Mouse (Mus musculus): ENCODE measurements around the gene Elavl1. TPM values are rescaled to one million over a fixed set of nuclear protein-coding genes. Genes with fewer than 3 reads are reported as not detected.

Gene Elavl1
- polyA plus RNA-seq (2017; shearing (Covaris generic)): 18.7 TPM

GRCm38 (mm10) chr8:4324983-4325750, at the start of gene Elavl1, which contains the start of gene Ccl25:
Elavl1 (minus strand) TSS chr8:4325413.
Ccl25 (plus strand) TSS chr8:4325210.

GRCm38 (mm10) chr8:4275275-4276110, 49.7 kb downstream of the Elavl1 start, which contains the start of gene Timm44:
Timm44 (minus strand) TSS chr8:4275913.

GRCm38 (mm10) chr8:4259125-4259804, 65.9 kb downstream of the Elavl1 start, which contains the start of gene Ctxn1:
Ctxn1 (minus strand) TSS chr8:4259274.

GRCm38 (mm10) chr8:4252934-4253841, 72.0 kb downstream of the Elavl1 start, which contains the start of gene Snapc2:
Snapc2 (plus strand) TSS chr8:4253080.

GRCm38 (mm10) chr8:4247951-4248540, 77.2 kb downstream of the Elavl1 start, which contains the start of gene Tgfbr3l:
Tgfbr3l (plus strand) TSS chr8:4248214.

GRCm38 (mm10) chr8:4238434-4239192, 86.6 kb downstream of the Elavl1 start, which contains the start of the genes Map2k7 and Gm49320:
Map2k7 (plus strand) TSS chr8:4238740.
Gm49320 (plus strand) TSS chr8:4238865.

Other genes starting within 250 kb of the Elavl1 start
- gene Cd209f, start 219.6 kb downstream of the Elavl1 start, polyA plus RNA-seq (2017; shearing (Covaris generic)): not detected
- gene Cd209g, start 191.3 kb downstream of the Elavl1 start, polyA plus RNA-seq (2017; shearing (Covaris generic)): not detected
- gene Evi5l, start 158.8 kb downstream of the Elavl1 start, polyA plus RNA-seq (2017; shearing (Covaris generic)): 19.4 TPM
- gene Prr36, start 108.0 kb downstream of the Elavl1 start, polyA plus RNA-seq (2017; shearing (Covaris generic)): 0.29 TPM
- gene Lrrc8e, start 98.6 kb downstream of the Elavl1 start, polyA plus RNA-seq (2017; shearing (Covaris generic)): 0.29 TPM
- 74.4 TPM for gene Map2k7, start 86.7 kb downstream of the Elavl1 start, polyA plus RNA-seq (2017; shearing (Covaris generic))
- gene Gm49320, start 86.5 kb downstream of the Elavl1 start, polyA plus RNA-seq (2017; shearing (Covaris generic)): 0.82 TPM
- 10.4 TPM for gene Tgfbr3l, start 77.2 kb downstream of the Elavl1 start, polyA plus RNA-seq (2017; shearing (Covaris generic))
- 33.3 TPM for gene Snapc2, start 72.3 kb downstream of the Elavl1 start, polyA plus RNA-seq (2017; shearing (Covaris generic))
- 0.40 TPM for gene Ctxn1, start 66.1 kb downstream of the Elavl1 start, polyA plus RNA-seq (2017; shearing (Covaris generic))
- 62.2 TPM for gene Timm44, start 49.5 kb downstream of the Elavl1 start, polyA plus RNA-seq (2017; shearing (Covaris generic))
- 15.7 TPM for gene Ccl25, start 203 bp downstream of the Elavl1 start, polyA plus RNA-seq (2017; shearing (Covaris generic))
- 95.5 TPM for gene Cers4, start 167.6 kb upstream of the Elavl1 start, polyA plus RNA-seq (2017; shearing (Covaris generic))